Mouse (Mus musculus): ENCODE data around the gene Psme2.

DNA sequence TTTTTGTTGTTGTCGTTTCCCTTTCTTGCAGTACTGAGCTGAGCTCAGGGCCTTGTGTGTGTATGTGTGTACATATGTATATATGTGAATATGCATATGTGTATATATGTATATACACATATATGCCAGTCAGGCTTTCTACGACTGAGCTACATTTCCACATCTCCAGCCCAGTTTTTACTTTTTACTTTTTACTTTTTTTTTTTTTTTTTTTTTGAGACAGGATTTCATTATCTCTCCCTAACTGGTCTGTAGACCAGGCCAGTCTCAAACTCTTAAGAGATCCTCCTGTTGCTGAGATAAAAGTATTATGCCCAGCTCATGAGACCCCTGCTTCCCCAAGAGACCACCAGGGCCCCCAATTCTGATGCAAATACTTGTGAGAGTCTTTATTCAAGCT lies 25.9 kb upstream of the Psme2 start:
- no peak for TF ChIP-seq CTCF (conservative IDR thresholded peaks at IDR 0.05; ENCODE audit: low read length)
- TF ChIP-seq NANOG (IDR thresholded peaks at IDR 0.05; ENCODE audit: borderline replicate concordance, low read length), result no peak
